Mouse (Mus musculus) bone marrow, adult 2 months (tissue): ENCODE data around the gene Troap.

Experiments used
- CTCF ChIP-seq: fragments of 200-500 bp; IDR thresholded peaks from 2 replicates; pipeline ENCODE4 v1.5.1; 2011; ENCODE audit warnings: low read length, control low read depth; ENCODE audit not compliant: control insufficient read depth, insufficient read depth
- POLR2A ChIP-seq: fragments of 200-500 bp; IDR thresholded peaks from 2 replicates; pipeline ENCODE4 v1.6.1; 2011; ENCODE audit warnings: low read depth, mild to moderate bottlenecking, control low read depth, low read length, borderline replicate concordance; ENCODE audit not compliant: control insufficient read depth

DNA sequence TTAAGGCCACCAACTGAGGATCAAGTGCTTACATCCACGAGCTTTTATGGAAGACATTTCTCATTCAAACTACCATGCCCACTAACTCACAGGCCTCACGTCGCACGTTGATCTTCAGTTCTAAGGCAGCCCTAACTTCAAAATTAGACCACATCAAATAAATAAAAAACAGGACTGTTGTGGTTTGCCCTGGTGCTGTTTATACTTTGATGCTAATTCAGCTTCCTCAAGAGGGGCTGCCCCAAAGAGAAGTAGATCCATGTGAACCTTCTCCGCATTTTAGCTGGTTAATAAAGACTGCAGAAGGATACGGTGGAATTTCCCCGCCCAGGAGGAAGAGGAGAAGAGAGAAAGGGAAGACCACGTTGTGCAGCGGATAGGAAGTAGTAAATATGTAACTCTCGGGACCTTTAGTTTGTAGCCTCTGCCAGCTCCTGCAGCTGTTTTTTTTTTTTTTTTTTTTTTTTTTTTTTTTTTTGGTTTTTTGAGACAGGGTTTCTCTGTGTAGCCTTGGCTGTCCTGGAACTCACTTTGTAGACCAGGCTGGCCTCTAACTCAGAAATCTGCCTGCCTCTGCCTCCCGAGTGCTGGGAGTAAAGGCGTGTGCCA is 8.7 kb upstream of the Troap start:
- no peak for TF ChIP-seq POLR2A
- TF ChIP-seq CTCF, result no peak
